Mouse (Mus musculus): ENCODE measurements around the gene Mpp4. TPM values are rescaled to one million over a fixed set of nuclear protein-coding genes. Genes with fewer than 3 reads are reported as not detected.

Gene Mpp4
- polyA plus RNA-seq, 1 experiment from 2014 or later = 0.34 TPM

DNA sequence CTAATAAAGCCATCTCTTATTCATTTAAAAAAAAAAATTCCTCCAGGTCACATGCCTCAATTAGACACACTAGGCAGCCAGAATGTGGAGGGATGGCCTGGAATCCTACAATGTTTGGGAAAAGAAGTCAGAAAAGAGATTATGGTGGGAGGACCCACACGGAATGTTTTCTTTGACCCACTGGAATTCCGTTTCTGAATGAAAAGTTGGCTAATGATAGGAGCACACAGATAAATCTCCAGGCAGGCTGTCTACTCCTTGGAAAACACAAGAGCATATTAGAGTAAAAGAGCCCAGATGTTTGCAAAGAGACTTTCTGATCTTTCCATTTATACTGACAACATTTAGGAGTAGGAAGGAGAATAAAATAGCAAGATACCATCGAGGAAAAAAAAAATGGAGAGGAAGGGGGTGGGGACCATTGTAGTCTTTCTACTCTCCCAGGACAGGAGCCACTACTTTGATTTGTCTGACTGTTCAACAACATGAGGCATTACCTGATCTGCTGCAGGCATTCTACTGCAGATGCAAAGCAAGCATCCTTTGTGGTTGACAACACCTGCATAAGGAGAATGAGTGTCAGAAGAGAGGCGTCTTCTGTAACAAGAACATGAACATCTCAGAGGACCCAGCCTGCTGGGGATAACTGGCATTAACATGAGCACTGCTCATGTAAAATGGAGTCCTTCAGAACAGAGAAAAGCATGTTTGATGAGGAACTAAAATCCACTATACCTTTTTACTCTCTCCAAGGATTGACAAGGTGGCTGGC is 4.7 kb upstream of the Mpp4 start:
- H3K27ac ChIP-seq (replicated peaks in 1 of 2; ENCODE audit: control insufficient read depth in 1 of 2, insufficient read depth in 1 of 2, low read depth in 2 of 2, low read length in 2 of 2) = no peak overlapping the region
- H3K36me3 ChIP-seq (ENCODE audit: control insufficient read depth, insufficient read depth, low read length) = peaks cover 36% of the 10 kb centered on the region
- H3K4me2 ChIP-seq (ENCODE audit: low read length) = no peak overlapping the region
- 68% methylated on average over 4 of the region's 4 CpGs for WGBS
- no peak overlapping the region for H3K4me3 ChIP-seq (ENCODE audit: control insufficient read depth in 1 of 2, insufficient read depth in 1 of 2, low read depth in 1 of 2, low read length in 2 of 2)
- no peaks in the 10 kb centered on the region for H3K9me3 ChIP-seq (ENCODE audit: control insufficient read depth, low read length)
- peaks cover 0 to 6% of the 10 kb centered on the region in 2 experiments; a peak in 1 of 4 replicates for H3K4me1 ChIP-seq (ENCODE audit: control insufficient read depth in 2 of 2, insufficient read depth in 2 of 2, low read length in 2 of 2)
- H3K27me3 ChIP-seq (ENCODE audit: control insufficient read depth, insufficient read depth, low read length) = no peaks in the 10 kb centered on the region
- no peak for ATAC-seq (ENCODE audit: insufficient number of reproducible peaks, insufficient read depth, low FRiP score, low read depth)
- H3K9ac ChIP-seq (ENCODE audit: low read length) = no peak overlapping the region

DNA sequence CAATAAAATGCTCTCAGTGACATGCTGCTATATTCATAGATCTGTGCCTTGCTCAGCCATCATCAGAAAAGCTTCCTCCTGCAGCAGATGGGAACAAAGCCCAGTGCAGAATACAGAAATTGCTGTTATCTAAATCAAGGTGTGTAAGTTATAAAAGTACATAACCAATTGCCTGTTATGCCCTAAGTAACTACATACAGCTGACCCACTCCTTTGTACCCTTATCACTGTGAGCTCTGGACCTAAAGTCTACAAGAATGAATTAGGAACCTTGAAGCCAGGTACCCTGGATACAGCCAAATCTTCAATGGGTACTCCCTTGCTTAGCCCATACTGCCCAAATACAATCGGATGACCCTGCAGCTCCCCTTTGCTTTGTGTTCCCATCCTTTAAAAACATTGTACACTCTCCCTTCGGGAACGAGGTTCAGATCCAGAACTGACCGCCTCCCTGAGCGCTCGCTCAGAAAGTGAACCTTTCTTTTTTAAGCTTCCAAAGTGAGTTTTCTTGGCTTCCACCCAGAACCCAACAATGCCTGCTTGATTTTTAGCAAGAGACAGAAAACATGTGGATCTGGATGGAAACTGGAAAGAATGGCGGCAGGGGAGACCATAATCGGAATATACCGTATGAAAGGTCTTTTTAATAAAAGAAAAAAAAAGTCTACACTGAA is 3.2 kb upstream of the Mpp4 start:
- Histone ChIP-seq H3K27ac (replicated peaks in 1 of 2; ENCODE audit: control insufficient read depth in 1 of 2, insufficient read depth in 1 of 2, low read depth in 2 of 2, low read length in 2 of 2) (no peak overlapping the region), H3K4me2 (ENCODE audit: low read length) (no peak overlapping the region), H3K4me3 (ENCODE audit: control insufficient read depth in 1 of 2, insufficient read depth in 1 of 2, low read depth in 1 of 2, low read length in 2 of 2) (no peak overlapping the region), H3K36me3 (ENCODE audit: control insufficient read depth, insufficient read depth, low read length) (peaks cover 41% of the 10 kb centered on the region), H3K4me1 (ENCODE audit: control insufficient read depth in 2 of 2, insufficient read depth in 2 of 2, low read length in 2 of 2) (no peaks in the 10 kb centered on the region), H3K9me3 (ENCODE audit: control insufficient read depth, low read length) (no peaks in the 10 kb centered on the region), H3K9ac (ENCODE audit: low read length) (no peak overlapping the region), H3K27me3 (ENCODE audit: control insufficient read depth, insufficient read depth, low read length) (no peaks in the 10 kb centered on the region)
- WGBS = 88% methylated on average over 9 of the region's 9 CpGs
- no peak for ATAC-seq (ENCODE audit: insufficient number of reproducible peaks, insufficient read depth, low FRiP score, low read depth)

GRCm38 (mm10) chr1:59163918-59164317 is 729 bp upstream of the Mpp4 start:
- H3K4me3 ChIP-seq (ENCODE audit: control insufficient read depth in 1 of 2, insufficient read depth in 1 of 2, low read depth in 1 of 2, low read length in 2 of 2) = no peak overlapping the region
- H3K4me2 ChIP-seq (ENCODE audit: low read length) = no peak overlapping the region
- peaks cover 31% of the 10 kb centered on the region for H3K36me3 ChIP-seq (ENCODE audit: control insufficient read depth, insufficient read depth, low read length)
- H3K27me3 ChIP-seq (ENCODE audit: control insufficient read depth, insufficient read depth, low read length) = no peaks in the 10 kb centered on the region
- no peak overlapping the region for H3K27ac ChIP-seq (replicated peaks in 1 of 2; ENCODE audit: control insufficient read depth in 1 of 2, insufficient read depth in 1 of 2, low read depth in 2 of 2, low read length in 2 of 2)
- H3K9ac ChIP-seq (ENCODE audit: low read length) = no peak overlapping the region
- no peaks in the 10 kb centered on the region for H3K4me1 ChIP-seq (ENCODE audit: control insufficient read depth in 2 of 2, insufficient read depth in 2 of 2, low read length in 2 of 2)
- 58% methylated on average over 5 of the region's 5 CpGs for WGBS
- no peak for ATAC-seq (ENCODE audit: insufficient number of reproducible peaks, insufficient read depth, low FRiP score, low read depth)
- no peaks in the 10 kb centered on the region for H3K9me3 ChIP-seq (ENCODE audit: control insufficient read depth, low read length)

DNA sequence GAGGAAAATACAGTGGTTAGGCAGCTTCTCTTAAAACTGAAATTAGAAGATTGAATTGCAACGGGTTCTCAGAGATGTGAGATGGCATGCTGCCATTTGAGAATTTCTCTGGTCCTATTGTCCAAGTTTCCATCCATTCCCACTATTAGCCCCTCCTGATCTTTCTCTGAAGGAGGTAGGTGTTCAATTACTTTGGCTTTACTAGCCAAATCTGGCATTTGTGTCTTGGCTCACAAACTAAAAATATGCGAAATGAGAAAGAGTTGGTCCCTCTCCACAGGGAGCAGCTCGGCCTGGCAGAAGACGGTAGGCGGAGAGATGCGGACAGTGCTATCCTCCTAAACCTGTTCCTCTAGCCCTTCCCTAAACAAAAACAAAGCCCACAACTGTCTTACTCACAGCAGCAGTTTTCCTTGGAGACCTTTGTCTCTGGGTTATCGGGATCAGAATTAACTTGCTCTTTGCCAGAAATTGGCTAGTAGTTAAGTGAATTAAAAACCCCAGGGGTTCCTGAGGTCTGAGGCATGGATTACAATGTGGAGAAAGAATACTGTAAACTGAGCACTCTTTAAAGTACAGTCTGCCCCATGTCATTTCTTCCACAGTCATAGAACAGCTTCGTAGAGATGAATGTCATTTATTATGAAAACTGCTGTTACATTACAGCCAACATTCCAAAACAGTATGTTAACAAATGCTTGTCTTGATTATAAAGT is 722 bp downstream of the Mpp4 start:
- Histone ChIP-seq H3K27ac (replicated peaks in 1 of 2; ENCODE audit: control insufficient read depth in 1 of 2, insufficient read depth in 1 of 2, low read depth in 2 of 2, low read length in 2 of 2) (no peak overlapping the region), H3K9ac (ENCODE audit: low read length) (no peak overlapping the region), H3K4me3 (ENCODE audit: control insufficient read depth in 1 of 2, insufficient read depth in 1 of 2, low read depth in 1 of 2, low read length in 2 of 2) (no peak overlapping the region), H3K4me1 (ENCODE audit: control insufficient read depth in 2 of 2, insufficient read depth in 2 of 2, low read length in 2 of 2) (no peaks in the 10 kb centered on the region), H3K27me3 (ENCODE audit: control insufficient read depth, insufficient read depth, low read length) (no peaks in the 10 kb centered on the region), H3K36me3 (ENCODE audit: control insufficient read depth, insufficient read depth, low read length) (peaks cover 28% of the 10 kb centered on the region), H3K9me3 (ENCODE audit: control insufficient read depth, low read length) (no peaks in the 10 kb centered on the region), H3K4me2 (ENCODE audit: low read length) (no peak overlapping the region)
- 70% methylated on average over 8 of the region's 8 CpGs for WGBS
- ATAC-seq (ENCODE audit: insufficient number of reproducible peaks, insufficient read depth, low FRiP score, low read depth) = no peak

DNA sequence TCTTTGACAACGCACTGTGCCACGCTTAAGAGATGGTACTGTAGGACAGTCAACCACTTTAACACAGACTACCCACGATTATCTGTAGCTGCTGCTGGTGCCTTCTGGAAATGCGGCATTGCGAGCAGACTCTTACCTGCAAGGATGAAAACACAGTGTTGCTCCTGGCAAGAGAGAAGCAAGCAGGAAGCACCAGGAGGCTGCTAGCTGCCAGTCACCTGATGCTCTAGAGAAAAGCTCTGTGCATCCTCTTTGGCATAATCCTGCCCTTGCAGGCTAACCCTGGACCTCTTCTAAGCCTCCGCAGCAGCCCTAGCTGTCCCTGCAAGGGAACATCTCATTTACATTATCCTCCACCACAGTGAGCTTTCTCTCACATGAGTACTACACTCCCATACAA is 1.8 kb downstream of the Mpp4 start:
- Histone ChIP-seq H3K27me3 (ENCODE audit: control insufficient read depth, insufficient read depth, low read length) (no peaks in the 10 kb centered on the region), H3K4me1 (ENCODE audit: control insufficient read depth in 2 of 2, insufficient read depth in 2 of 2, low read length in 2 of 2) (no peaks in the 10 kb centered on the region), H3K36me3 (ENCODE audit: control insufficient read depth, insufficient read depth, low read length) (peaks cover 20% of the 10 kb centered on the region), H3K9me3 (ENCODE audit: control insufficient read depth, low read length) (no peaks in the 10 kb centered on the region), H3K4me3 (ENCODE audit: control insufficient read depth in 1 of 2, insufficient read depth in 1 of 2, low read depth in 1 of 2, low read length in 2 of 2) (no peak overlapping the region), H3K27ac (replicated peaks in 1 of 2; ENCODE audit: control insufficient read depth in 1 of 2, insufficient read depth in 1 of 2, low read depth in 2 of 2, low read length in 2 of 2) (no peak overlapping the region), H3K4me2 (ENCODE audit: low read length) (no peak overlapping the region), H3K9ac (ENCODE audit: low read length) (no peak overlapping the region)
- no peak for ATAC-seq (ENCODE audit: insufficient number of reproducible peaks, insufficient read depth, low FRiP score, low read depth)
- WGBS = 84% methylated on average over 6 of the region's 6 CpGs

GRCm38 (mm10) chr1:59160871-59161270 is 2.3 kb downstream of the Mpp4 start:
- no peaks in the 10 kb centered on the region for H3K9me3 ChIP-seq (ENCODE audit: control insufficient read depth, low read length)

DNA sequence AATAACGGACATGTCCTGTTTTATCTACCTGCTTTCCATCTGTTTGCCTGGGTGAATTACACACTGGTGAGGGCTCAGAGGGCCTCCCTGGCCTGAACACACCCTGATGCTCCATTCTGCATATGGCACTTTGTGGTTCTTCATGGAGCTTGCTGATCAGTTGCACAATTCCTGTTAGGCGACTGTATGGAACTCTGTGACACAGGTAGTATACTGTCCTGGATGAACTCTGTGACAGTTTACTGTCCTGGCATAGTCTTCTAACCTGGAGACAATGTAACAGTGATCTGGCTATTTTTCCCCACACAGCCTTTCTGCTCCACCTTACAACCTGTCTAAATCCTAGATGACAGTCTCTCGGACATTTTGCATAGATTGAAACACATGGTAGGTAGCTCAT is 4.1 kb downstream of the Mpp4 start:
- H3K36me3 ChIP-seq (ENCODE audit: control insufficient read depth, insufficient read depth, low read length) = peaks cover 17% of the 10 kb centered on the region
- no peaks in the 10 kb centered on the region for H3K4me1 ChIP-seq (ENCODE audit: control insufficient read depth in 2 of 2, insufficient read depth in 2 of 2, low read length in 2 of 2)
- no peak overlapping the region for H3K4me2 ChIP-seq (ENCODE audit: low read length)
- no peak overlapping the region for H3K27ac ChIP-seq (replicated peaks in 1 of 2; ENCODE audit: control insufficient read depth in 1 of 2, insufficient read depth in 1 of 2, low read depth in 2 of 2, low read length in 2 of 2)
- H3K4me3 ChIP-seq (ENCODE audit: control insufficient read depth in 1 of 2, insufficient read depth in 1 of 2, low read depth in 1 of 2, low read length in 2 of 2) = no peak overlapping the region
- H3K9me3 ChIP-seq (ENCODE audit: control insufficient read depth, low read length) = no peaks in the 10 kb centered on the region
- 82% methylated on average over 3 of the region's 3 CpGs for WGBS
- H3K9ac ChIP-seq (ENCODE audit: low read length) = no peak overlapping the region
- ATAC-seq (ENCODE audit: insufficient number of reproducible peaks, insufficient read depth, low FRiP score, low read depth) = no peak
- no peaks in the 10 kb centered on the region for H3K27me3 ChIP-seq (ENCODE audit: control insufficient read depth, insufficient read depth, low read length)

More at GRCm38 (mm10) chr1:59160871-59161270, 2.3 kb downstream of the Mpp4 start:
- Histone ChIP-seq H3K27me3 (ENCODE audit: control insufficient read depth, insufficient read depth, low read length) (no peaks in the 10 kb centered on the region), H3K4me1 (ENCODE audit: control insufficient read depth in 2 of 2, insufficient read depth in 2 of 2, low read length in 2 of 2) (no peaks in the 10 kb centered on the region), H3K4me2 (ENCODE audit: low read length) (no peak overlapping the region), H3K9ac (ENCODE audit: low read length) (no peak overlapping the region), H3K4me3 (ENCODE audit: control insufficient read depth in 1 of 2, insufficient read depth in 1 of 2, low read depth in 1 of 2, low read length in 2 of 2) (no peak overlapping the region), H3K27ac (replicated peaks in 1 of 2; ENCODE audit: control insufficient read depth in 1 of 2, insufficient read depth in 1 of 2, low read depth in 2 of 2, low read length in 2 of 2) (no peak overlapping the region), H3K36me3 (ENCODE audit: control insufficient read depth, insufficient read depth, low read length) (peaks cover 20% of the 10 kb centered on the region)
- no peak for ATAC-seq (ENCODE audit: insufficient number of reproducible peaks, insufficient read depth, low FRiP score, low read depth)
- WGBS = 89% methylated on average over 6 of the region's 6 CpGs
